Mouse (Mus musculus): Measurements from ENCODE around the gene Ranbp17. TPM values are rescaled to one million over a fixed set of nuclear protein-coding genes. Genes with fewer than 3 reads are reported as not detected.
A peak's percentile ranks its signal among the peaks of the same experiment; 100 is the strongest.

The Ranbp17 gene
- polyA plus RNA-seq, 1 experiment from 2014 or later, result 9.8 TPM

- under 1% methylated on average over 71 of the region's 76 CpGs for WGBS
- Histone ChIP-seq H3K27me3 (ENCODE audit: control insufficient read depth, insufficient read depth, low read length) (peaks cover 96% of the 10 kb centered on the region), H3K9me3 (ENCODE audit: control insufficient read depth, low read length) (no peaks in the 10 kb centered on the region; the same call in 1 of the 2 replicates), H3K27ac (replicated peaks; ENCODE audit: low read depth, low read length) (no peak overlapping the region), H3K4me1 (ENCODE audit: control insufficient read depth, insufficient read depth, low read length) (peaks cover 19% of the 10 kb centered on the region), H3K4me2 (ENCODE audit: low read depth, severe bottlenecking) (peak overlapping the region; percentile 49), H3K4me3 (ENCODE audit: low read depth, low read length) (peak overlapping the region; percentile 22), H3K9ac (ENCODE audit: low read length) (no peak overlapping the region), H3K36me3 (ENCODE audit: control insufficient read depth, insufficient read depth, low read length) (no peaks in the 10 kb centered on the region)
- peak; percentile 78 for DNase-seq (ENCODE audit: low spot score)
- ATAC-seq (ENCODE audit: insufficient number of reproducible peaks, low FRiP score, low TSS enrichment, low read depth), result peak; percentile 26
These were observed 312.6 kb downstream of the Ranbp17 start for GRCm38 (mm10) chr11:33200764-33201625.

DNA sequence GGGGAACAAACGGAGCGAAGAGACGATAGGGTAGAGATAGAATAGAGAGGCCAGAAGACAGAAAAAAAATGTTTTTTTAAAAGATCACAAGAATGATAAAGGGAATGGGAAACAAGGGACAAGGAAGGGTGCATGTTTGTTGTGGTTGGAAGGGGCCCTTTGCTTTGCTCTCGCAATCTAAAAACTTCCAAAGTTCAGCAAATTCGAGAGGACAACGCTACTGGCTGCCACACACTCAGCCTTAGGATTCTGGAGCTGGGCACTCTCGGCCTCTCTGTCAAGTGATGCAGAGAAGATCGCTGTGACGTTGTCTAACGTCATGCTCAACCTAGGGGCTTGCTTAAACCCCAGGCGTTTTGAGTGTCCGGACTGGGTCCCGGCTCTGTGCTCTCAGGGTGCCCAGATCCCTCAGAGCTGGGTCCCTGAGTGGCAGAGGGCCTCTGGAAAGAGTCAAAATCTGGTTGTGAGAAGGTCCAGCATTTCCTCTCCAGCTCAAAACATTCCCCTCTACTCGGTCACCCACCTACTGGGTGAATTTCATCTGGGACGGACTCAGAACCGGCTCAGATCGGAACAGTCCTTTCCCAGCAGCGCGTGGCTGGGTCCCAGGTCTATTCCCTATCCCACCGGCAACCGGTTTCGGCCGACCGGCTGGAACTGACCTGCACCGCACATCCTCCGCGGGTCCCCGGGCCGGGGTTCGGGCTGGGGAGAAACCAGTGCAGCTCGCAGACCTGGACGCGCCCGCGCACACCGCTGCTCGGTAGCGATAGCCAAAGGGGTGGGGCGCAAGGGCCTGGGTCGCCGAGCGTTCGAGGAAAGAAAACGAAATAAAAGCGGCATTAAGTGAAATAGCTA, 313.4 kb downstream of the Ranbp17 start:
- H3K4me1 ChIP-seq (ENCODE audit: control insufficient read depth, insufficient read depth, low read length), result peaks cover 19% of the 10 kb centered on the region
- DNase-seq (ENCODE audit: low spot score), result peak; percentile 71
- WGBS, result under 1% methylated on average over 45 of the region's 45 CpGs

GRCm38 (mm10) chr11:33199117-33199514, 314.4 kb downstream of the Ranbp17 start:
- H3K4me3 ChIP-seq (ENCODE audit: low read depth, low read length), result no peak overlapping the region
- H3K9ac ChIP-seq (ENCODE audit: low read length), result no peak overlapping the region
- H3K4me1 ChIP-seq (ENCODE audit: control insufficient read depth, insufficient read depth, low read length), result peaks cover 19% of the 10 kb centered on the region
- H3K36me3 ChIP-seq (ENCODE audit: control insufficient read depth, insufficient read depth, low read length), result no peaks in the 10 kb centered on the region
- H3K27me3 ChIP-seq (ENCODE audit: control insufficient read depth, insufficient read depth, low read length), result peaks cover 90% of the 10 kb centered on the region
- DNase-seq (ENCODE audit: low spot score) (peak; percentile 69), ATAC-seq (ENCODE audit: insufficient number of reproducible peaks, low FRiP score, low TSS enrichment, low read depth) (no peak)
- H3K9me3 ChIP-seq (ENCODE audit: control insufficient read depth, low read length), result no peaks in the 10 kb centered on the region; the same call in 1 of the 2 replicates
- WGBS, result 2% methylated on average over 15 of the region's 15 CpGs
- no peak overlapping the region for H3K27ac ChIP-seq (replicated peaks; ENCODE audit: low read depth, low read length)
- H3K4me2 ChIP-seq (ENCODE audit: low read depth, severe bottlenecking), result no peak overlapping the region

More for the DNA sequence above, 313.4 kb downstream of the Ranbp17 start:
- Histone ChIP-seq H3K4me3 (ENCODE audit: low read depth, low read length) (peak overlapping the region; percentile 22; the same call in 1 of the 2 replicates), H3K27ac (replicated peaks; ENCODE audit: low read depth, low read length) (no peak overlapping the region), H3K36me3 (ENCODE audit: control insufficient read depth, insufficient read depth, low read length) (no peaks in the 10 kb centered on the region), H3K27me3 (ENCODE audit: control insufficient read depth, insufficient read depth, low read length) (peaks cover 96% of the 10 kb centered on the region), H3K4me2 (ENCODE audit: low read depth, severe bottlenecking) (peak overlapping the region; percentile 49), H3K9me3 (ENCODE audit: control insufficient read depth, low read length) (no peaks in the 10 kb centered on the region; the same call in 1 of the 2 replicates), H3K9ac (ENCODE audit: low read length) (no peak overlapping the region)
- ATAC-seq (ENCODE audit: insufficient number of reproducible peaks, low FRiP score, low TSS enrichment, low read depth), result no peak

DNA sequence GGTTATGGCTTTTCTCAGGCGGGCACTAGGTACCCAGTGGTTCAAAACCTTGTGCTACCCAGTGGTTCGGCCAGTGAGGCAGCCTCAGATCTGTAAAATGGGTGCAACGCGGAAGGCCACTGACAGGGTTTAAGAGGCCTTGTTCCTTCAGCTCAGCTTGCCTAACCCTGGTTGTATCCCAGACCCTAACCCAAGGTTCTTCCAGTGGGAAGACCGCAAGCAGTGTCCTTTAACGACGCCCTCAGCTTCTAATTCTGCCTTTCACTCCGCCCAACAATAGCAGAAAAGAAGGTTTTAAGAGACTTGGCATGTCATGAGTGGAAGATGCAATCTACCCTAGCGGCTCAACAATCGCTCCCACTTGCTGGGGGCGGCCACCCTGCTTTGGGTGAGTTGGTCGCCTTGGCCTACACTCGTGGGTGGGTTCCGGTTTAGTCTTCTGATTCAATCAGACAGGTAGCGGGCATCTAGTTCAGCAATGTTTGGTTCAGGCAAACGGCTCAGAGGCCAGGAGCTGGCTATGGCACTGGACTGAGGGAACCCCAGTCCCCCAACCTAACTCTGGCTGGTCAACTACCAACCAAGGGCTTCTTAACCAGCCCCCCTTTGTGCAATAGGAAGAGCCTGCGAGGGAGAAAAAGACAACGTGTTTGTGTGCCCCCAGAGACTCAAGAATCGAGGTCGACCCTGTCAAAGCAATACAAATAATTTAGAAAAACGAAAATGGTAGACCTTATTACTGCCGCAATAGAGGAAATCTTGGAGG, 315.0 kb downstream of the Ranbp17 start:
- Histone ChIP-seq H3K27me3 (ENCODE audit: control insufficient read depth, insufficient read depth, low read length) (peaks cover 89% of the 10 kb centered on the region), H3K9ac (ENCODE audit: low read length) (no peak overlapping the region), H3K9me3 (ENCODE audit: control insufficient read depth, low read length) (no peaks in the 10 kb centered on the region; the same call in 1 of the 2 replicates), H3K27ac (replicated peaks; ENCODE audit: low read depth, low read length) (no peak overlapping the region), H3K4me3 (ENCODE audit: low read depth, low read length) (no peak overlapping the region), H3K4me1 (ENCODE audit: control insufficient read depth, insufficient read depth, low read length) (peaks cover 18% of the 10 kb centered on the region), H3K36me3 (ENCODE audit: control insufficient read depth, insufficient read depth, low read length) (no peaks in the 10 kb centered on the region), H3K4me2 (ENCODE audit: low read depth, severe bottlenecking) (no peak overlapping the region)
- WGBS, result 18% methylated on average over 22 of the region's 22 CpGs
- ATAC-seq (ENCODE audit: insufficient number of reproducible peaks, low FRiP score, low TSS enrichment, low read depth) (no peak), DNase-seq (ENCODE audit: low spot score) (peak; percentile 40)

GRCm38 (mm10) chr11:33197673-33198072, 315.9 kb downstream of the Ranbp17 start:
- DNase-seq (ENCODE audit: low spot score) (peak; percentile 47), ATAC-seq (ENCODE audit: insufficient number of reproducible peaks, low FRiP score, low TSS enrichment, low read depth) (no peak)
- H3K9ac ChIP-seq (ENCODE audit: low read length), result no peak overlapping the region
- H3K4me3 ChIP-seq (ENCODE audit: low read depth, low read length), result no peak overlapping the region
- H3K9me3 ChIP-seq (ENCODE audit: control insufficient read depth, low read length), result no peaks in the 10 kb centered on the region; the same call in 1 of the 2 replicates
- H3K4me1 ChIP-seq (ENCODE audit: control insufficient read depth, insufficient read depth, low read length), result peaks cover 12% of the 10 kb centered on the region
- H3K27me3 ChIP-seq (ENCODE audit: control insufficient read depth, insufficient read depth, low read length), result peaks cover 87% of the 10 kb centered on the region
- WGBS, result 21% methylated on average over 15 of the region's 15 CpGs
- H3K4me2 ChIP-seq (ENCODE audit: low read depth, severe bottlenecking), result no peak overlapping the region
- H3K36me3 ChIP-seq (ENCODE audit: control insufficient read depth, insufficient read depth, low read length), result no peaks in the 10 kb centered on the region
- no peak overlapping the region for H3K27ac ChIP-seq (replicated peaks; ENCODE audit: low read depth, low read length)

GRCm38 (mm10) chr11:33197133-33197514, 316.4 kb downstream of the Ranbp17 start:
- WGBS, result 24% methylated on average over 13 of the region's 13 CpGs
- H3K27me3 ChIP-seq (ENCODE audit: control insufficient read depth, insufficient read depth, low read length), result peaks cover 82% of the 10 kb centered on the region
- peaks cover 12% of the 10 kb centered on the region for H3K4me1 ChIP-seq (ENCODE audit: control insufficient read depth, insufficient read depth, low read length)
- no peak overlapping the region for H3K9ac ChIP-seq (ENCODE audit: low read length)
- no peak overlapping the region for H3K4me2 ChIP-seq (ENCODE audit: low read depth, severe bottlenecking)
- no peaks in the 10 kb centered on the region; the same call in 1 of the 2 replicates for H3K9me3 ChIP-seq (ENCODE audit: control insufficient read depth, low read length)
- no peak overlapping the region for H3K27ac ChIP-seq (replicated peaks; ENCODE audit: low read depth, low read length)
- no peak overlapping the region for H3K4me3 ChIP-seq (ENCODE audit: low read depth, low read length)
- no peak for ATAC-seq (ENCODE audit: insufficient number of reproducible peaks, low FRiP score, low TSS enrichment, low read depth)
- no peaks in the 10 kb centered on the region for H3K36me3 ChIP-seq (ENCODE audit: control insufficient read depth, insufficient read depth, low read length)
- peak; percentile 38 for DNase-seq (ENCODE audit: low spot score)

GRCm38 (mm10) chr11:33196447-33197132, 317.0 kb downstream of the Ranbp17 start:
- H3K4me2 ChIP-seq (ENCODE audit: low read depth, severe bottlenecking), result no peak overlapping the region
- no peak overlapping the region for H3K9ac ChIP-seq (ENCODE audit: low read length)
- no peaks in the 10 kb centered on the region; the same call in 1 of the 2 replicates for H3K9me3 ChIP-seq (ENCODE audit: control insufficient read depth, low read length)
- H3K27me3 ChIP-seq (ENCODE audit: control insufficient read depth, insufficient read depth, low read length), result peaks cover 78% of the 10 kb centered on the region
- whole genome bisulfite sequencing, result 8% methylated on average over 24 of the region's 24 CpGs
- DNase-seq (ENCODE audit: low spot score) (peak; percentile 66), ATAC-seq (ENCODE audit: insufficient number of reproducible peaks, low FRiP score, low TSS enrichment, low read depth) (no peak)
- no peak overlapping the region for H3K4me3 ChIP-seq (ENCODE audit: low read depth, low read length)
- peaks cover 12% of the 10 kb centered on the region for H3K4me1 ChIP-seq (ENCODE audit: control insufficient read depth, insufficient read depth, low read length)
- H3K27ac ChIP-seq (replicated peaks; ENCODE audit: low read depth, low read length), result no peak overlapping the region
- no peaks in the 10 kb centered on the region for H3K36me3 ChIP-seq (ENCODE audit: control insufficient read depth, insufficient read depth, low read length)
